Mouse (Mus musculus): ENCODE measurements around the gene Ctsa.

DNA sequence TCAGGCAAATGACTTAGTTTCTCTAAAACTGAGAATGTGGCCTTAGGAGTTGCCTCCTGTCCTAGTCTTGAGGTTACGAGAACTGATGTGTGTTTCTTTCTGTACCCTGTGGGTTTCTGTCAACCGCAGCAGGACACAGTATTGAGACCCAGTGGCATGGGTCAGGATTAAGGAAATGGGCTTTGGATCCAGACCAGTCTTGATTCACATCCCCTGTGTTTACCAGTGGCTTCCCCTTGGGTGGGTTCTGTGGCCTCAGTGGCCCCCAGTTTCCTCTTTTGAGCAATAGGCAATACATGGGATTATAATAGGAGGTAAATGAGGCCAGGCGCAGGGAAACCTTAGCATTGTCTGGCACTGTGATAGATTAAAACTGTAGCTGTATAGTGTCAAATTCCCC, 45.6 kb upstream of the Ctsa start:
- TF ChIP-seq CTCF (IDR thresholded peaks at IDR 0.05; ENCODE audit: insufficient read depth, low read length) (no peak), POLR2A (IDR thresholded peaks at IDR 0.05; ENCODE audit: borderline replicate concordance, extremely low read depth, low read depth, low read length) (no peak)

All from lung, adult 2 months (tissue).